Mouse (Mus musculus): Measurements from ENCODE around the gene Map2k1. TPM values are rescaled to one million over a fixed set of nuclear protein-coding genes. Genes with fewer than 3 reads are reported as not detected.
"Not testable (repeated sequence)": the region's sequence is repeated elsewhere in the genome, so short reads cannot be mapped to it uniquely, and the experiment has no call there.

The Map2k1 gene
- polyA plus RNA-seq (2014; fragmentation: Nextera tagmentation; extraction: Ambion mirVana) = 66.4 and 74.4 TPM in 2 replicates

GRCm38 (mm10) chr9:64253021-64253904, at the start of gene Map2k1:
TSS of gene Map2k1 (minus strand) at chr9:64253631.
- no peaks in the 10 kb centered on the region for H3K36me3 ChIP-seq (replicated peaks; ENCODE audit: control insufficient read depth, insufficient read depth)
- H3K9ac ChIP-seq = peak within 1 kb of the TSS; percentile 84
- H3K4me3 ChIP-seq (replicated peaks; ENCODE audit: low read length) = peak within 1 kb of the TSS; percentile 94
- no peaks in the 10 kb centered on the region for H3K9me3 ChIP-seq (ENCODE audit: control insufficient read depth, low read length)
- H3K4me1 ChIP-seq (replicated peaks; ENCODE audit: control insufficient read depth, insufficient read depth, low read length) = peaks cover 17% of the 10 kb centered on the region
- H3K4me2 ChIP-seq (replicated peaks) = peak within 1 kb of the TSS; percentile 91
- peak within 1 kb of the TSS; percentile 90 for H3K27ac ChIP-seq
- peak; percentile 100 for DNase-seq (ENCODE audit: low spot score)
- no peaks in the 10 kb centered on the region for H3K27me3 ChIP-seq (ENCODE audit: control insufficient read depth, insufficient read depth, low read length)
- peak; percentile 98 for ATAC-seq (ENCODE audit: low FRiP score)
- WGBS = under 1% methylated on average over 85 of the region's 89 CpGs

- not testable (repeated sequence) for H3K4me1 ChIP-seq (replicated peaks; ENCODE audit: control insufficient read depth, insufficient read depth, low read length); H3K4me3 ChIP-seq (replicated peaks; ENCODE audit: low read length); H3K27me3 ChIP-seq (ENCODE audit: control insufficient read depth, insufficient read depth, low read length); H3K27ac ChIP-seq; DNase-seq (ENCODE audit: low spot score); ATAC-seq (ENCODE audit: low FRiP score); H3K9ac ChIP-seq; H3K4me2 ChIP-seq (replicated peaks); H3K9me3 ChIP-seq (ENCODE audit: control insufficient read depth, low read length)
- peaks cover 71% of the 10 kb centered on the region for H3K36me3 ChIP-seq (replicated peaks; ENCODE audit: control insufficient read depth, insufficient read depth)
- WGBS = 94% methylated on average over 4 of the region's 4 CpGs
Observed at GRCm38 (mm10) chr9:64303086-64303485, 49.7 kb upstream of the Map2k1 start.

GRCm38 (mm10) chr9:64282404-64282987, 29.1 kb upstream of the Map2k1 start:
- Histone ChIP-seq H3K4me3 (replicated peaks; ENCODE audit: low read length) (peak overlapping the region; percentile 74), H3K4me2 (replicated peaks) (peak overlapping the region; percentile 68), H3K27me3 (ENCODE audit: control insufficient read depth, insufficient read depth, low read length) (no peaks in the 10 kb centered on the region), H3K36me3 (replicated peaks; ENCODE audit: control insufficient read depth, insufficient read depth) (no peaks in the 10 kb centered on the region), H3K4me1 (replicated peaks; ENCODE audit: control insufficient read depth, insufficient read depth, low read length) (peaks cover 6% of the 10 kb centered on the region; the same call in 1 of the 2 replicates), H3K27ac (no peak overlapping the region), H3K9ac (peak overlapping the region; percentile 81; the same call in 1 of the 2 replicates), H3K9me3 (ENCODE audit: control insufficient read depth, low read length) (no peaks in the 10 kb centered on the region)
- ATAC-seq (ENCODE audit: low FRiP score) (no peak), DNase-seq (ENCODE audit: low spot score) (no peak)
- 72% methylated on average over 5 of the region's 5 CpGs for WGBS

- WGBS = under 1% methylated on average over 23 of the region's 24 CpGs
- peak overlapping the region; percentile 81 for H3K9ac ChIP-seq
- H3K9me3 ChIP-seq (ENCODE audit: control insufficient read depth, low read length) = no peaks in the 10 kb centered on the region
- H3K27me3 ChIP-seq (ENCODE audit: control insufficient read depth, insufficient read depth, low read length) = no peaks in the 10 kb centered on the region
- H3K4me2 ChIP-seq (replicated peaks) = peak overlapping the region; percentile 68
- peaks cover 6% of the 10 kb centered on the region; the same call in 1 of the 2 replicates for H3K4me1 ChIP-seq (replicated peaks; ENCODE audit: control insufficient read depth, insufficient read depth, low read length)
- DNase-seq (ENCODE audit: low spot score) (no peak), ATAC-seq (ENCODE audit: low FRiP score) (peak; percentile 90)
- H3K27ac ChIP-seq = peak overlapping the region; percentile 81
- peak overlapping the region; percentile 74 for H3K4me3 ChIP-seq (replicated peaks; ENCODE audit: low read length)
- no peaks in the 10 kb centered on the region for H3K36me3 ChIP-seq (replicated peaks; ENCODE audit: control insufficient read depth, insufficient read depth)
Observed at GRCm38 (mm10) chr9:64281781-64282178, 28.3 kb upstream of the Map2k1 start.

- Histone ChIP-seq H3K27me3 (ENCODE audit: control insufficient read depth, insufficient read depth, low read length) (no peaks in the 10 kb centered on the region), H3K36me3 (replicated peaks; ENCODE audit: control insufficient read depth, insufficient read depth) (no peaks in the 10 kb centered on the region), H3K9me3 (ENCODE audit: control insufficient read depth, low read length) (no peaks in the 10 kb centered on the region), H3K27ac (peak within 1 kb of the TSS; percentile 81), H3K4me3 (replicated peaks; ENCODE audit: low read length) (peak within 1 kb of the TSS; percentile 74), H3K9ac (peak within 1 kb of the TSS; percentile 81), H3K4me1 (replicated peaks; ENCODE audit: control insufficient read depth, insufficient read depth, low read length) (peaks cover 6% of the 10 kb centered on the region; the same call in 1 of the 2 replicates), H3K4me2 (replicated peaks) (peak within 1 kb of the TSS; percentile 68)
- peak; percentile 96 for DNase-seq (ENCODE audit: low spot score)
- 3% methylated on average over 46 of the region's 46 CpGs for WGBS
- peak; percentile 96 for ATAC-seq (ENCODE audit: low FRiP score)
Observed at GRCm38 (mm10) chr9:64281105-64281780, 27.8 kb upstream of the Map2k1 start, which contains the start of gene Tipin. TSS of gene Tipin (plus strand) at chr9:64281581.

GRCm38 (mm10) chr9:64278665-64279310, 25.4 kb upstream of the Map2k1 start:
- no peaks in the 10 kb centered on the region for H3K9me3 ChIP-seq (ENCODE audit: control insufficient read depth, low read length)
- H3K4me3 ChIP-seq (replicated peaks; ENCODE audit: low read length) = no peak overlapping the region
- no peak overlapping the region for H3K4me2 ChIP-seq (replicated peaks)
- ATAC-seq (ENCODE audit: low FRiP score) = no peak
- peaks cover 6% of the 10 kb centered on the region; the same call in 1 of the 2 replicates for H3K4me1 ChIP-seq (replicated peaks; ENCODE audit: control insufficient read depth, insufficient read depth, low read length)
- no peaks in the 10 kb centered on the region for H3K27me3 ChIP-seq (ENCODE audit: control insufficient read depth, insufficient read depth, low read length)
- H3K27ac ChIP-seq = no peak overlapping the region
- no peaks in the 10 kb centered on the region for H3K36me3 ChIP-seq (replicated peaks; ENCODE audit: control insufficient read depth, insufficient read depth)
- no peak overlapping the region for H3K9ac ChIP-seq
- 97% methylated on average over 6 of the region's 6 CpGs for WGBS
- DNase-seq (ENCODE audit: low spot score) = no peak

- H3K27me3 ChIP-seq (ENCODE audit: control insufficient read depth, insufficient read depth, low read length) = no peaks in the 10 kb centered on the region
- no peaks in the 10 kb centered on the region for H3K36me3 ChIP-seq (replicated peaks; ENCODE audit: control insufficient read depth, insufficient read depth)
- DNase-seq (ENCODE audit: low spot score) (peak; percentile 82), ATAC-seq (ENCODE audit: low FRiP score) (no peak)
- H3K9me3 ChIP-seq (ENCODE audit: control insufficient read depth, low read length) = no peaks in the 10 kb centered on the region
- H3K4me1 ChIP-seq (replicated peaks; ENCODE audit: control insufficient read depth, insufficient read depth, low read length) = peaks cover 6% of the 10 kb centered on the region; the same call in 1 of the 2 replicates
- no peak overlapping the region for H3K27ac ChIP-seq
- WGBS = 77% methylated on average over 8 of the region's 8 CpGs
- H3K9ac ChIP-seq = no peak overlapping the region
- H3K4me3 ChIP-seq (replicated peaks; ENCODE audit: low read length) = no peak overlapping the region
- H3K4me2 ChIP-seq (replicated peaks) = no peak overlapping the region
Observed at GRCm38 (mm10) chr9:64277706-64278105, 24.3 kb upstream of the Map2k1 start.

- H3K27me3 ChIP-seq (ENCODE audit: control insufficient read depth, insufficient read depth, low read length) = no peaks in the 10 kb centered on the region
- H3K27ac ChIP-seq = no peak overlapping the region
- H3K4me1 ChIP-seq (replicated peaks; ENCODE audit: control insufficient read depth, insufficient read depth, low read length) = no peaks in the 10 kb centered on the region
- no peak overlapping the region for H3K9ac ChIP-seq
- ATAC-seq (ENCODE audit: low FRiP score) = no peak
- DNase-seq (ENCODE audit: low spot score) = no peak
- H3K9me3 ChIP-seq (ENCODE audit: control insufficient read depth, low read length) = no peaks in the 10 kb centered on the region
- no peak overlapping the region for H3K4me2 ChIP-seq (replicated peaks)
- no peak overlapping the region for H3K4me3 ChIP-seq (replicated peaks; ENCODE audit: low read length)
- WGBS = 79% methylated on average over 1 of the region's 1 CpGs
- H3K36me3 ChIP-seq (replicated peaks; ENCODE audit: control insufficient read depth, insufficient read depth) = no peaks in the 10 kb centered on the region
Observed at GRCm38 (mm10) chr9:64274919-64275318, 21.5 kb upstream of the Map2k1 start.

Measured in hindbrain, embryonic 14.5 days (tissue).